Mouse (Mus musculus): Measurements from ENCODE around the gene Zcrb1. TPM values are rescaled to one million over a fixed set of nuclear protein-coding genes. Genes with fewer than 3 reads are reported as not detected.

The Zcrb1 gene
- polyA plus RNA-seq, 1 experiment from 2014 or later, result 166 TPM

DNA sequence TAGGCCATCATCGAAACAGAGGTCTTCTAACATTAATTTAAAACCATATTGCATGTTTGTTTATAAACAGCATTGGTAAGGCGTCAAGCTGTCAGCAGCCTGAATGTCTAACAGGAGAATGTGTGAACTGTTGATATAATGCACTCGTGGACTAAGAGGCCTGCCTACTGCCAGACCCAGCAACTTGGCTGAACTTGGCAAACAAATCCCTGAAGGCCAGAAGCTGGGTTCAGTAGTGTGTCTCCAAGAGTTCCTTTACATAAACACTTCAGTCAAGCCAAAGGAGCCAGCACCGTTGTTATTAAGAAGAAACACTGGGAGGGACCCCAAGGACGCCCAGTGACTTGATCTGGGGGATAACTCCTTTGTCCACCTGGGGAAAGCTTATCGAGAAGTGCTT, 18.2 kb upstream of the Zcrb1 start:
- DNase-seq (ENCODE audit: low spot score) (no peak), ATAC-seq (ENCODE audit: insufficient number of reproducible peaks, low FRiP score, low TSS enrichment, low read depth) (no peak)
- H3K9ac ChIP-seq (ENCODE audit: low read length), result no peak overlapping the region
- no peaks in the 10 kb centered on the region for H3K27me3 ChIP-seq (ENCODE audit: control insufficient read depth, insufficient read depth, low read length)
- no peak overlapping the region for H3K27ac ChIP-seq (replicated peaks; ENCODE audit: low read depth, low read length)
- no peaks in the 10 kb centered on the region for H3K4me1 ChIP-seq (ENCODE audit: control insufficient read depth, insufficient read depth, low read length)
- H3K4me2 ChIP-seq (ENCODE audit: low read depth, severe bottlenecking), result no peak overlapping the region
- 90% methylated on average over 6 of the region's 6 CpGs for WGBS
- H3K4me3 ChIP-seq (ENCODE audit: low read depth, low read length), result no peak overlapping the region
- peaks cover 3% of the 10 kb centered on the region; the same call in 1 of the 2 replicates for H3K36me3 ChIP-seq (ENCODE audit: control insufficient read depth, insufficient read depth, low read length)
- H3K9me3 ChIP-seq (ENCODE audit: control insufficient read depth, low read length), result no peaks in the 10 kb centered on the region

GRCm38 (mm10) chr15:93414456-93414855, 16.3 kb upstream of the Zcrb1 start:
- Histone ChIP-seq H3K36me3 (ENCODE audit: control insufficient read depth, insufficient read depth, low read length) (peaks cover 4% of the 10 kb centered on the region; the same call in 1 of the 2 replicates), H3K9me3 (ENCODE audit: control insufficient read depth, low read length) (no peaks in the 10 kb centered on the region), H3K27ac (replicated peaks; ENCODE audit: low read depth, low read length) (no peak overlapping the region), H3K27me3 (ENCODE audit: control insufficient read depth, insufficient read depth, low read length) (no peaks in the 10 kb centered on the region), H3K4me2 (ENCODE audit: low read depth, severe bottlenecking) (no peak overlapping the region), H3K4me1 (ENCODE audit: control insufficient read depth, insufficient read depth, low read length) (no peaks in the 10 kb centered on the region), H3K4me3 (ENCODE audit: low read depth, low read length) (no peak overlapping the region), H3K9ac (ENCODE audit: low read length) (no peak overlapping the region)
- DNase-seq (ENCODE audit: low spot score) (no peak), ATAC-seq (ENCODE audit: insufficient number of reproducible peaks, low FRiP score, low TSS enrichment, low read depth) (no peak)
- 91% methylated on average over 9 of the region's 9 CpGs for WGBS

- Histone ChIP-seq H3K4me1 (ENCODE audit: control insufficient read depth, insufficient read depth, low read length) (no peaks in the 10 kb centered on the region), H3K4me2 (ENCODE audit: low read depth, severe bottlenecking) (no peak overlapping the region), H3K4me3 (ENCODE audit: low read depth, low read length) (no peak overlapping the region), H3K9me3 (ENCODE audit: control insufficient read depth, low read length) (no peaks in the 10 kb centered on the region), H3K36me3 (ENCODE audit: control insufficient read depth, insufficient read depth, low read length) (peaks cover 4% of the 10 kb centered on the region; the same call in 1 of the 2 replicates), H3K9ac (ENCODE audit: low read length) (no peak overlapping the region), H3K27me3 (ENCODE audit: control insufficient read depth, insufficient read depth, low read length) (no peaks in the 10 kb centered on the region), H3K27ac (replicated peaks; ENCODE audit: low read depth, low read length) (no peak overlapping the region)
- ATAC-seq (ENCODE audit: insufficient number of reproducible peaks, low FRiP score, low TSS enrichment, low read depth), result no peak
- no peak for DNase-seq (ENCODE audit: low spot score)
- WGBS, result 93% methylated on average over 3 of the region's 3 CpGs
These were observed 14.3 kb upstream of the Zcrb1 start for GRCm38 (mm10) chr15:93412445-93412844.

DNA sequence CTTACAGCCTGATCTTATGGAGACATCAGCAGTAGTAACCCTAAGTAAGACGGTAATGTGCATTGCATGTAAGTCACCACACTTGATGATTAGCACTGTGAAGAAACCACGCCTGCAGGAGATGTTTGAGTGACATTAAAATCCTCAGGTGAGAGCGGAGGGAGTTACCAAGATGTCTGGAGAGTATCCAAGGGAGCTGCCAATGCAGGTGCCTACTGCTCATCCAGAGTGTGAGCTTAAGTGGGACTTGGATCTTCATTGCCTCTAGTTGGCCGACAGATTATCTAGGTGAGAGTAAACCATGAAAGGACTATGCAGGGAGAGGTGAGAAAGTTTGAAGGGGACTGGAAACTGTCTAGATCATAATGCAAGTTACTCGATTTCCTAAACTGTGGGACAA, 8.4 kb upstream of the Zcrb1 start:
- H3K27me3 ChIP-seq (ENCODE audit: control insufficient read depth, insufficient read depth, low read length), result no peaks in the 10 kb centered on the region
- H3K27ac ChIP-seq (replicated peaks; ENCODE audit: low read depth, low read length), result no peak overlapping the region
- ATAC-seq (ENCODE audit: insufficient number of reproducible peaks, low FRiP score, low TSS enrichment, low read depth) (no peak), DNase-seq (ENCODE audit: low spot score) (no peak)
- no peaks in the 10 kb centered on the region for H3K4me1 ChIP-seq (ENCODE audit: control insufficient read depth, insufficient read depth, low read length)
- no peaks in the 10 kb centered on the region for H3K9me3 ChIP-seq (ENCODE audit: control insufficient read depth, low read length)
- 91% methylated on average over 5 of the region's 5 CpGs for WGBS
- H3K4me2 ChIP-seq (ENCODE audit: low read depth, severe bottlenecking), result no peak overlapping the region
- no peak overlapping the region for H3K9ac ChIP-seq (ENCODE audit: low read length)
- no peak overlapping the region for H3K4me3 ChIP-seq (ENCODE audit: low read depth, low read length)
- H3K36me3 ChIP-seq (ENCODE audit: control insufficient read depth, insufficient read depth, low read length), result peaks cover 4% of the 10 kb centered on the region; the same call in 1 of the 2 replicates

GRCm38 (mm10) chr15:93405446-93405986, 7.4 kb upstream of the Zcrb1 start:
- no peak for DNase-seq (ENCODE audit: low spot score)
- WGBS, result 94% methylated on average over 7 of the region's 7 CpGs
- Histone ChIP-seq H3K9ac (ENCODE audit: low read length) (no peak overlapping the region), H3K9me3 (ENCODE audit: control insufficient read depth, low read length) (no peaks in the 10 kb centered on the region), H3K4me1 (ENCODE audit: control insufficient read depth, insufficient read depth, low read length) (no peaks in the 10 kb centered on the region), H3K27ac (replicated peaks; ENCODE audit: low read depth, low read length) (no peak overlapping the region), H3K4me3 (ENCODE audit: low read depth, low read length) (no peak overlapping the region), H3K4me2 (ENCODE audit: low read depth, severe bottlenecking) (no peak overlapping the region), H3K27me3 (ENCODE audit: control insufficient read depth, insufficient read depth, low read length) (no peaks in the 10 kb centered on the region), H3K36me3 (ENCODE audit: control insufficient read depth, insufficient read depth, low read length) (no peaks in the 10 kb centered on the region; the same call in 1 of the 2 replicates)
- ATAC-seq (ENCODE audit: insufficient number of reproducible peaks, low FRiP score, low TSS enrichment, low read depth), result no peak

DNA sequence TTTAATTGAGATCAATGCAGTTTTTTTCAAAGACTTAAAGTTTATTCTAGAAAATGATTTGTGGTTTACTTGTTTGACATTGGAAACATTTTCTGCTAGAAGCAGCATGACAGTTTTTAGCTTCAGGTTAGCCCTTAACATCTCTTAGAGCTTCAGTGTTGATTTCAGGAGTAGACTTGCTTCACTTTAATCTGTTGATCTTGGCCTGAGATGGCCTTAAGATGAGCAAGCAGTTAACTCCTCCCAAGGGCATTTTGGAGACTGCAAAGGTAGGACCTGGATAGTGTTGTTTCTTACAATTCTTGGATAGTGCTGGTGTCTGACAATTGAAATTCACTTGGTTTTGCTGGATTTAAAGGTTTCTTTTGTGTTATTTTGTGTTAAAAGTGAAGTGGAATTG, 6.7 kb upstream of the Zcrb1 start:
- H3K27ac ChIP-seq (replicated peaks; ENCODE audit: low read depth, low read length), result no peak overlapping the region
- no peaks in the 10 kb centered on the region for H3K27me3 ChIP-seq (ENCODE audit: control insufficient read depth, insufficient read depth, low read length)

GRCm38 (mm10) chr15:93402730-93403129, 4.6 kb upstream of the Zcrb1 start:
- no peaks in the 10 kb centered on the region for H3K27me3 ChIP-seq (ENCODE audit: control insufficient read depth, insufficient read depth, low read length)
- H3K27ac ChIP-seq (replicated peaks; ENCODE audit: low read depth, low read length), result no peak overlapping the region
- no peaks in the 10 kb centered on the region for H3K36me3 ChIP-seq (ENCODE audit: control insufficient read depth, insufficient read depth, low read length)
- peaks cover 5% of the 10 kb centered on the region; the same call in 1 of the 2 replicates for H3K4me1 ChIP-seq (ENCODE audit: control insufficient read depth, insufficient read depth, low read length)
- no peak for ATAC-seq (ENCODE audit: insufficient number of reproducible peaks, low FRiP score, low TSS enrichment, low read depth)
- H3K4me2 ChIP-seq (ENCODE audit: low read depth, severe bottlenecking), result no peak overlapping the region
- H3K9ac ChIP-seq (ENCODE audit: low read length), result no peak overlapping the region
- H3K9me3 ChIP-seq (ENCODE audit: control insufficient read depth, low read length), result no peaks in the 10 kb centered on the region
- H3K4me3 ChIP-seq (ENCODE audit: low read depth, low read length), result no peak overlapping the region
- WGBS, result 94% methylated on average over 2 of the region's 2 CpGs
- no peak for DNase-seq (ENCODE audit: low spot score)

More for the DNA sequence above, 6.7 kb upstream of the Zcrb1 start:
- no peaks in the 10 kb centered on the region for H3K36me3 ChIP-seq (ENCODE audit: control insufficient read depth, insufficient read depth, low read length)
- H3K9ac ChIP-seq (ENCODE audit: low read length), result no peak overlapping the region
- no peak for DNase-seq (ENCODE audit: low spot score)
- ATAC-seq (ENCODE audit: insufficient number of reproducible peaks, low FRiP score, low TSS enrichment, low read depth), result no peak
- H3K4me1 ChIP-seq (ENCODE audit: control insufficient read depth, insufficient read depth, low read length), result no peaks in the 10 kb centered on the region
- no peak overlapping the region for H3K4me2 ChIP-seq (ENCODE audit: low read depth, severe bottlenecking)
- H3K9me3 ChIP-seq (ENCODE audit: control insufficient read depth, low read length), result no peaks in the 10 kb centered on the region
- no peak overlapping the region for H3K4me3 ChIP-seq (ENCODE audit: low read depth, low read length)

GRCm38 (mm10) chr15:93401446-93401845, 3.3 kb upstream of the Zcrb1 start:
- H3K4me2 ChIP-seq (ENCODE audit: low read depth, severe bottlenecking), result no peak overlapping the region
- no peaks in the 10 kb centered on the region for H3K9me3 ChIP-seq (ENCODE audit: control insufficient read depth, low read length)
- H3K4me3 ChIP-seq (ENCODE audit: low read depth, low read length), result no peak overlapping the region
- no peaks in the 10 kb centered on the region for H3K27me3 ChIP-seq (ENCODE audit: control insufficient read depth, insufficient read depth, low read length)
- DNase-seq (ENCODE audit: low spot score) (no peak), ATAC-seq (ENCODE audit: insufficient number of reproducible peaks, low FRiP score, low TSS enrichment, low read depth) (no peak)
- peaks cover 8% of the 10 kb centered on the region; the same call in 1 of the 2 replicates for H3K4me1 ChIP-seq (ENCODE audit: control insufficient read depth, insufficient read depth, low read length)
- H3K27ac ChIP-seq (replicated peaks; ENCODE audit: low read depth, low read length), result no peak overlapping the region
- 71% methylated on average over 4 of the region's 4 CpGs for WGBS
- H3K36me3 ChIP-seq (ENCODE audit: control insufficient read depth, insufficient read depth, low read length), result no peaks in the 10 kb centered on the region
- H3K9ac ChIP-seq (ENCODE audit: low read length), result no peak overlapping the region

Measured in limb, embryonic 11.5 days (tissue).